Mouse (Mus musculus): ENCODE results near the gene Vamp1.

Gene Vamp1

DNA sequence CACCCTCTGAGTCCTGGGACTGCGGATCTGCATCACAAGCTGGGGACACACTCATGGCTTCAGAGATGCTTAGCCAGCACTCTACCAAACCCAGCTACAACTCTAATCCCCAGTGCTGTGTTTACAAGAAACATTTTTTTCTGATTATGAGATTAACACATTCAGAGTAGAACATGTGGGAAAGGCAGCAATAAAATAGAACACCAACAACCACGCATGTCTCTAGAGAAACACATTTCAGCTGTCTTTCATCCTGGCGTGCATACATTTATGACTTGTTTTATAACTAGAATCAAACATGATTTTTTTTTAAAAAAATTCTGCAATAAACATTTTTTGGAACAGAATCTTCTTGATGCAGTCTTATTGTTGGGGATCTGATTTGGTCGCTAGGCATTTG, 71.6 kb downstream of the Vamp1 start:
- DNase-seq (ENCODE audit: low spot score) = no peak

DNA sequence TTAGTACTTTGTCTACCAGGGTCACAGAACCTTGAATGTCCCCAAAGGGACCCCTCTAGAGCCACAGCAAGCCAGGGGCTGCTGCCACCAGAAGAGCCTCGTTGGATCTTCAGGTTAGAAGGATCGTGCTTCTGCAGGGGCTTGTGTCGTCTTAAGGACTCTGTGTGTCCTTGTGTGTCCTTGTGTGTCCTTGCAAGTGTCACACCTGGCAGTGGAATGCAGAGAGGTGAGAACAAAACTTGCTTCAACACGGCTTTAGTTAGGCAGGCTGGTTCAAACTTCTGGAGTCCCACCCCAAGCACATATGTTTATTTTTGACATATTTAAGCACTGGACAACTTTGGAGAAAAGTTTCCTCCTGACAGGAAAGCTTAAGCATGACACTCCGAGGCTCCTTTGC, 73.4 kb downstream of the Vamp1 start:
- no peak for DNase-seq (ENCODE audit: low spot score)

DNA sequence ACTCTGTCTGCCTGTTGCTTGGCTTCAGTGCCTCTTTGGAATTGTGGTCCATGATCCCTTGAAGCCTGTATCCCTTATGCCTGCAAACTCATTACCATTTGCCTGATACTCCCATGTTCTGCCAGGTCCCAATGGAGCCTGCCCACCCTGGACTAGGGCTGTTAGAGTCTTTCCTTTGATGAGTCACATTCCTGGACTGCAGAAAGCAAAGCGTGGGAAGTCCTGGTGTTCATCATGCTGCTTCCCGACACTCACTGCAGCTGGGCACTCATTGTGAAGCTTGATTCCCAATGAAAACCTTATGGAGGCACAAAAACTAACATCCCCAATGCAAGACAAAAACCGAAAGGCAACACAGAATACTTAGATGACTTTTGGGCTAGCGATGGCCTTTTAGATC, 76.0 kb downstream of the Vamp1 start:
- no peak for DNase-seq (ENCODE audit: low spot score)

DNA sequence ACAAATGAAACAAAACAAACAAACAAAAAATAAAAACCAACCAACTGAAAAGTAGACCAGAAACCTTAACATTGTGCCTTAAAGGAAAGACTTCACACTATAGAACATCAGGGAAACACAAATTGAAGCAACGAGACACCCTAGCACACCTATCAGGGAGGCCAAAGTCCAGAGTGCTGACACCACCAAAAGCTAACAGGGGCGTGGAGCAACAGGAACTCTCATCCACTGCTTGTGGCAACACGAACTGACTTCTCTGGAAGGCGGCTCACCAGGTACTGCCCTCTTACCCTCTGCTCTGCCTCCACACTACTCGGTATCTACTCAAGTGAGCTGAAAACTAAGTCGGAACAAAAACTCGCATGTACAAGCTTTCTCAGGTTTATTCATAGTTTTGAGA, 76.9 kb downstream of the Vamp1 start:
- DNase-seq (ENCODE audit: low spot score) = no peak

DNA sequence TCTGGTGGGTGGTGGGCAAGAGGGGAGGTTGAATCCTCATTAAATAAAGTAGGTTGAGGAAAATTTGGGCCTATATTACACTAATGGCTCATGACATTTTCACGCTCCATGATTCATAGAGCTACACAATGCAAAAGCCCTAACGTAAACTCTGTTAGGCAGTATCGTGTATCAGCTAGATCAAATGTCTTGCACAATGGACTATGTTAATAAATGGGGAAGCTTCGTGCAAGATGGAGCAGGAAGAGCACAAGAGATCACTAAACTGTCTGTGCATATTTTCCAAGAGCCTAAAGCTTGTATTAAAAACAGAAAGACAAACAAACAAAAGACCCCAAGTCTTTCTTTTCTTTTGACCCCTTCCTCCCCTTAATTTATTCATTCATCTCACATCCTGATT, 78.7 kb downstream of the Vamp1 start:
- DNase-seq (ENCODE audit: low spot score) = no peak
